Mouse (Mus musculus) E14TG2a.4 (cell line): ENCODE data around the gene Ptprf.

Source experiments
- H3K27me3 ChIP-seq: 2 replicates; pipeline ENCODE4 v1.6.1; 2014; ENCODE audit warnings: low read length, control low read depth; ENCODE audit not compliant: insufficient read depth
- H3K36me3 ChIP-seq: 2 replicates; pipeline ENCODE4 v1.6.1; 2014; ENCODE audit warnings: low read length, control low read depth; ENCODE audit not compliant: insufficient read depth
- H3K4me1 ChIP-seq: replicated peaks from 2 replicates; pipeline ENCODE4 v1.6.1; 2014; ENCODE audit warnings: low read depth, low read length, control low read depth
- H3K4me3 ChIP-seq: replicated peaks from 2 replicates; pipeline ENCODE4 v1.5.1; 2014; ENCODE audit warnings: mild to moderate bottlenecking, low read length
- H3K9me3 ChIP-seq: 2 replicates; pipeline ENCODE4 v1.6.1; 2014; ENCODE audit warnings: low read length, control low read depth
- CTCF ChIP-seq: conservative IDR thresholded peaks from 2 replicates; pipeline ENCODE4 v1.5.1; 2014; ENCODE audit warnings: low read length
- NANOG ChIP-seq: IDR thresholded peaks from 2 replicates; pipeline ENCODE4 v1.6.1; 2014; ENCODE audit warnings: borderline replicate concordance, low read length, mixed read lengths
- POU5F1 ChIP-seq: IDR thresholded peaks from 2 replicates; pipeline ENCODE4 v1.6.1; 2014; ENCODE audit warnings: low read length, borderline replicate concordance

Ptprf gene

DNA sequence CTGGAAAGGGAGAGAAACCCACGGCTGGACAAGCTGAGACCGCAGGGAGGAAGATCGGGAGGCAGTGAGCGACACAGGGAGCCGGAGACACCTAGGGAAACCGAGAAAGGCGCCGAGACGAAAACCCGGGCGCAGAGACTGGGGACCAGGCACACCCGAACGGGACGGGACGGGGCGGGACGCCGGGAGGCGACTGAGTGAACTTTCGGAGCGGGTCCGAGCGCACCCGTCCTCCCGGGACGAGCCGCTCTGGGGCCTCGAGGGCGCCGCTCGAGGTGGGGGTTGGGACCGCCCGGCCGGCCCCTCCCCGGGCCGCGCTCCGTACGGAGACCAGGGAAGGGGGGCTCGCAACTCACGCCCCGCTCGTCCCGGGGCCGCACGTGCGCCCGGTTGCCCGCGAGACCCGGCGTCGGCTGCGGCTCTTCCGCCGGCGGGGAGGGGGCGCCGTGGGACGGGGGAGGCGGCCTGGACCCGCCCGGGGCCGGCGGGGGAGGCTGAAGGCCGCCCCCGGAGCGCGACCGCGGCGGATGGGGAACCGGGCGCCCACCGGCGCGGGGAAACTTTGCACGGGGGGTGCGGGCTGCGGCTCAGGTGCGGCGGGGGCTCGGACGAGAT is 682 bp downstream of the Ptprf start:
- TF ChIP-seq NANOG: no peak
- TF ChIP-seq POU5F1: no peak
- TF ChIP-seq CTCF: no peak

DNA sequence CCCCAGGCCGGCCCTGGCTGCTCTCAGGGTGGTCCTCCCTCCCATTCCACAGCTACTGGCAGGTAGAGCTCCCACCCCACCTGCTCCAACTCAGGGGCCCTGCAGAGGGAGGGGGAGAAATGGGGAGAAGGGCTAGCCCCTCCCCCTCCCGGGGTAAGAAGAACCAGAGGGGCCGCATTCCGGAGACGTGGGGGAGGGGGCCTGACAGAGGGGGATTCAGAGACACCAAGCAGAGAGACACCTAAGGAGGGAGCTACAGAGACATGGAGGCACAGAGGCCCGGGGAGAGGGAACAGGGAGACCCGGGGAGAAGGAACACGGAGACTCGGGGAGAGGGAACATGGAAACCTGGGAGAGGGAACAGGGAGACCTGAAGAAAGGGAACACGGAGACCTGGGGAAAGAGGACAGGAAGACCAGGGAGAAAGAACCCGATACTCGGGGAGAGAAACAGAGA is 1.2 kb downstream of the Ptprf start:
- H3K4me3 ChIP-seq: peak overlapping the region; percentile 85
- H3K9me3 ChIP-seq: no peaks in the 10 kb centered on the region
- TF ChIP-seq POU5F1 (no peak), CTCF (no peak), NANOG (no peak)
- no peaks in the 10 kb centered on the region; the same call in 1 of the 2 replicates for H3K27me3 ChIP-seq
- peaks cover 42% of the 10 kb centered on the region for H3K36me3 ChIP-seq
- peaks cover 70% of the 10 kb centered on the region for H3K4me1 ChIP-seq

More for the DNA sequence above, 682 bp downstream of the Ptprf start:
- Histone ChIP-seq H3K27me3 (no peaks in the 10 kb centered on the region; the same call in 1 of the 2 replicates), H3K4me3 (peak overlapping the region; percentile 85), H3K36me3 (peaks cover 36% of the 10 kb centered on the region), H3K9me3 (no peaks in the 10 kb centered on the region), H3K4me1 (peaks cover 68% of the 10 kb centered on the region)

DNA sequence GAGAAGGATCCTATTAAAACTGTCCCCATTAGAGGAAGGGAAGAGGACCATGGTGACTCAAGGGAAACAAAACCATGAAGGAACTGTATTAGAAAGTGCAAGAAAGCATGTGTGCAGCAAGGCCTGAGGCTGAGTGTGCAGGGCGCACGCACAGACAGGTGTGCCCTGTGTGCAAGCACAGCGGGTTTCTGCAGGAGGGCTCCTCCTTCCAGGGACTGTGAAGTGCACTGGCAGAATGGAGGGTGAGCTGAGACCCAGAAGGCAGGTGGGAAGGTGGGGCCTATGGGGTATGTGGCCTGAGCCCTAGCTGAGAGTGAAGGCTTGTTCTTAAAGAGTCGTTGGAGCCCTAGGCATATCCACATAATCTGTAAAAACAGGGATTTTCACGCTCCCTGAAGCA is 1.9 kb downstream of the Ptprf start:
- H3K36me3 ChIP-seq: peaks cover 49% of the 10 kb centered on the region
- no peaks in the 10 kb centered on the region for H3K9me3 ChIP-seq
- TF ChIP-seq POU5F1 (no peak), CTCF (no peak), NANOG (no peak)
- peaks cover 74% of the 10 kb centered on the region for H3K4me1 ChIP-seq
- H3K4me3 ChIP-seq: peak overlapping the region; percentile 85
- no peaks in the 10 kb centered on the region for H3K27me3 ChIP-seq

DNA sequence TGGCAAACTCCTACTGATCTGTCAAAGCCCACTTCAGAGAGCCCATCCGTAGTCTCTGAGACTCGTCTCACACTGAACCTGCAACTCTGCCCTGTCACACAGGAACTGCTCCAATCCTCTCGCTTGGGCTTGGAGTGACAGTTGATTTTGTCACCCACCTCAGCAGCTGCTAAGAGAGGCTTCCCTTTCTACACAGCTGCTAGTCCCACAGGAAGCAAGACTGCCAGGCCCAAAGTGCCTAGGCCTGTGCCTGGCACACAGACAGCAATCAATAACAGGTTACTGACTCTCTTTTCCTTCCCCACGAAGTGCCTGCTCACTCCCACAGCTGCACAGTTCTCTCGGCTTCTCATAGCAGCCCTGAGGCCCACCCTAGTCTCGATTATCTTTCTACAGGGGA is 2.7 kb downstream of the Ptprf start:
- H3K4me3 ChIP-seq: no peak overlapping the region
- H3K9me3 ChIP-seq: no peaks in the 10 kb centered on the region
- TF ChIP-seq POU5F1 (no peak), CTCF (no peak)
- H3K36me3 ChIP-seq: peaks cover 56% of the 10 kb centered on the region
- H3K4me1 ChIP-seq: peaks cover 81% of the 10 kb centered on the region
- no peaks in the 10 kb centered on the region for H3K27me3 ChIP-seq

DNA sequence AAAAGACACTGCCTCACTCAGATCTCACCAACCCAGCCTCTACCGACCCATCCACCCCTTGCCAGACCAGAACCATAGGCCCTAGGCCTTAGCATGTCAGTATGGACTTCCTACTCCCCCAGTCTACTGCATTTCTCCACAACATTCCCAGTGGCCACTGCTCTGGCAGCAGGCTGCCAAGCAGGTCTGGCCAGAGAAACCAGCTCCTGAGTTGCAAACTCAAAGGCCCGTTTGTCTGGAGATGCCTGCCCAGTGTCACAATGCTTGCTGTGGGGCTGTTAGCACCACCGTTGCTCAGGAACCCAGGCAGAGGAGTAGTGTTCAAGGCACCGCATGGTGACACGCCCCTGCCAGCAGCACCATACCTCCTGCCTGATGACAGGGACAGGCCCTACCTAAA is 5.0 kb downstream of the Ptprf start:
- Histone ChIP-seq H3K4me3 (no peak overlapping the region), H3K36me3 (peaks cover 78% of the 10 kb centered on the region), H3K4me1 (peaks cover 90% of the 10 kb centered on the region), H3K27me3 (no peaks in the 10 kb centered on the region), H3K9me3 (no peaks in the 10 kb centered on the region)
- TF ChIP-seq POU5F1: no peak

DNA sequence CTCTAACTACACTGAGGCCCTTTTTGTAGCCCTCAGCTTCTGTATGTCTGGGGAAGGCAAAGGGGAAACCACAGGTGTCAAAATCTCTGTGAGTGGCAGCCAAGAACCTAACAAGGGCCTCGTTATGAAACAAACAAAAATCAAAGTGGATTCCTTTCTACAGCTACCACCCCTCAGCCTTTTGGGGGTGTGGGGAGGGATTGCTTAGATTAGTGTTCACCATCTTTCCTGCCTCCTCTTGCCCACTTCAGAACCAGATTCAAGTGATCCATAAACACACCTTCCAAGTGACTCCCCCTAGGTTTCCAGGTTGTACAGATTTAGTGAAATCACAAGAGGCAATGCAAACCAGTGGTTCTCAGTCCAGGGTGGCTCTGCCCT is 9.0 kb downstream of the Ptprf start:
- Histone ChIP-seq H3K4me3 (peak overlapping the region; percentile 45; the same call in 1 of the 2 replicates), H3K36me3 (peaks cover 90% of the 10 kb centered on the region), H3K4me1 (peaks cover 100% of the 10 kb centered on the region), H3K27me3 (no peaks in the 10 kb centered on the region), H3K9me3 (no peaks in the 10 kb centered on the region)
- TF ChIP-seq CTCF (no peak), POU5F1 (no peak), NANOG (no peak)

DNA sequence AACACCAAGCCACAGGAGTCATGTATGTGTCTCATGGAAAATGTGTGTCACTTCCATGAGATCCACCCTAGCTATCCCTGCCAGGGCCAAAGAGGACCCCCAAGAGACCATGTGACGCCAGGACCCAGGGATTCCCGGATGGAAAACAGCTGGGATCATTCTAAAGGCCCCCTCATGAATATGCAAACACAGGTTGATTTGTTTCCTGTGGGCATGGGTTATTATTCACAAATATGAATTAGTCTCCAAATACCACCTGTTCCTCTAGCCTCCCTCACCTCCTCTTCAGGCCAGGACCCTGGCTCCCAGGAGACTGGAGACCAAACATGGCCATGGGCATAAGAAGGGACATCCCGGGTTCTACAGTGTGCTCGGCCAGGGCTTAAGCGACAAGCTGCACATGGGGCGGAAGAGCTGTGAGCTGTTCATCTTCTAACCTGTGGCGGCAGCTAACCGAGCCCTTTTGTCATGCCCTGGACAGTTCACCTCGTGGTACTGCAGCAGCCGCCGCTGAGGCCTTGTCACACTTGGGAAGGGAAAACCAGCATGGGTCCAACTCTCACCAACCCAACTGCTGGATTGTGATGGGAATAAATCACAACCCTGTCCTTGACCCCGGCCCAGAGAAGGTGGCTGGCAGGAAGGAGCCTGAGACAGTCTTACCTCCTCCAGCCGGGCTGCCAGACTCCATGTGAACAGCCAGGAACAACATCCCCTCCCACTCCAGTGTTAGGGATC is 9.6 kb downstream of the Ptprf start:
- H3K4me1 ChIP-seq: peaks cover 100% of the 10 kb centered on the region
- no peaks in the 10 kb centered on the region for H3K9me3 ChIP-seq
- TF ChIP-seq POU5F1: peak; percentile 93
- no peak for TF ChIP-seq CTCF
- no peaks in the 10 kb centered on the region for H3K27me3 ChIP-seq
- peaks cover 90% of the 10 kb centered on the region for H3K36me3 ChIP-seq
- peak overlapping the region; percentile 45 for H3K4me3 ChIP-seq

DNA sequence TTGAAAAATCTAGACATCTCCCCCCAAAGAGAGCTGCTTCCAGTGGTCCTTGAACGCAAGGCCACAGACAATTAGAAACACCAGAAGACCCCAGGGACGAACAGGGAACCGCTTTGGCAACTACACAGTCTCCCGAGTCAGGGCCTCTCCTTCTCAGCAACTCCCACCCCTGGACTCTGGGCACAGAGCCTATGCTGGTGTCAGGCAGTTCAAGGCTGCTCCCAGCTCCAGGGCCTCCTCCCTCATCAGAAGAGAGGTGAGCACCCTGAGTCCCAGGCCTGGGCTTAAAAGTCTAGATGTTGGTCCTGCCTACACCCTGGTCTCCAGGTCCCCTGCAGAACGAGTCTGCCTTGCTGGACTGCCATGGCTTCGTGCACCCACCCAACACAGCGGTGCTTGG is 10.7 kb downstream of the Ptprf start:
- H3K4me3 ChIP-seq: no peak overlapping the region
- peaks cover 92% of the 10 kb centered on the region for H3K36me3 ChIP-seq
- no peaks in the 10 kb centered on the region for H3K9me3 ChIP-seq
- H3K4me1 ChIP-seq: peaks cover 100% of the 10 kb centered on the region
- TF ChIP-seq CTCF: no peak
- no peak for TF ChIP-seq POU5F1
- TF ChIP-seq NANOG: no peak
- H3K27me3 ChIP-seq: no peaks in the 10 kb centered on the region
